Mouse (Mus musculus): ENCODE results near the gene Gp1bb.

Gp1bb gene

GRCm38 (mm10) chr16:18621362-18622001 is 721 bp downstream of the Gp1bb start:
- no peak for TF ChIP-seq GATA4 (IDR thresholded peaks at IDR 0.05; ENCODE audit: insufficient replicate concordance, low read length)

- no peak for TF ChIP-seq GATA4 (IDR thresholded peaks at IDR 0.05; ENCODE audit: insufficient replicate concordance, low read length)
Measured at GRCm38 (mm10) chr16:18620601-18621361, 1.4 kb downstream of the Gp1bb start.

- no peak for TF ChIP-seq GATA4 (IDR thresholded peaks at IDR 0.05; ENCODE audit: insufficient replicate concordance, low read length)
Measured at GRCm38 (mm10) chr16:18620201-18620600, 2.0 kb downstream of the Gp1bb start.

DNA sequence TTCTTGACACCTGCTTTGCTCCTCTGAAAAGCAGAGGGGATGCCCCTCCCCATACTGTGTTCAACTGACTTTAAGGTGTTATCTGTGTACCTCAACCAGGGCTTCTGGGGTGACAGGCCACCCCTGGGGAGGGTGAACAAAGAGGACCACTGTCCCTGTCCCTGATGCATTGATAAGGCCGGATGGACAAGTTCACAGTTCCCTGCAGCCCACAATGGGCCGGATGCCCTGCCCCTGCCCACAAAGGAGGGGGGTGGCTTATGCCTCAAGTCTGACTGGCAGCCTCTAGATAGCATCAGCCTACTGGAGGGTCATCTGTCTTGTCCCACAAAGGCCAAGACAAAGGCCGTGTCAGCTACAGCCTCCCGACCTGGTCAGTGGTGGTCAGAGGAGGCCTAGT is 3.1 kb downstream of the Gp1bb start:
- no peak for TF ChIP-seq GATA4 (IDR thresholded peaks at IDR 0.05; ENCODE audit: insufficient replicate concordance, low read length)

- no peak for TF ChIP-seq GATA4 (IDR thresholded peaks at IDR 0.05; ENCODE audit: insufficient replicate concordance, low read length)
Measured at GRCm38 (mm10) chr16:18618297-18618696, 3.9 kb downstream of the Gp1bb start.

GRCm38 (mm10) chr16:18617370-18618065 is 4.7 kb downstream of the Gp1bb start:
- no peak for TF ChIP-seq GATA4 (IDR thresholded peaks at IDR 0.05; ENCODE audit: insufficient replicate concordance, low read length)

DNA sequence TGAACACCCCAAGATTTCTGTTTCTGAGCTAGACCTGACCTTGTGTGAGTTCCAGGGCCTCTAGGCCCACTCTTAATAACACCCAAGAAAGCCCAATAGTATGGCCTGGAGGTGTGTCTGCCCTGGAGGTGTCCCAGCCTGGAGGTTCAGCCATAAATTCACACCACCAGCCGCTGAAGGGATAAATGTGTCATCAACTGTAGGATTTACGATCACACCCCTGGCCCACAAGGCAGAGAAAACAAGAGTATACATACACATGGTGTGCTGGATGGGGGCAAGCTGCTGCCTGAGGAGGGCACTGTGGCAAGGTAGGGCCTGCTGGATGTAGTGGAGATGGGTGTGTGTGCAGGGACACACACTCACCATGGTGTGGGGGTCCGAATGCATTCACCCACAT is 8.9 kb downstream of the Gp1bb start:
- TF ChIP-seq GATA4 (IDR thresholded peaks at IDR 0.05; ENCODE audit: insufficient replicate concordance, low read length) = no peak

- no peak for TF ChIP-seq GATA4 (IDR thresholded peaks at IDR 0.05; ENCODE audit: insufficient replicate concordance, low read length)
Measured at GRCm38 (mm10) chr16:18611752-18612151, 10.5 kb downstream of the Gp1bb start.

GRCm38 (mm10) chr16:18609099-18609498 is 13.1 kb downstream of the Gp1bb start:
- TF ChIP-seq GATA4 (IDR thresholded peaks at IDR 0.05; ENCODE audit: insufficient replicate concordance, low read length) = no peak

DNA sequence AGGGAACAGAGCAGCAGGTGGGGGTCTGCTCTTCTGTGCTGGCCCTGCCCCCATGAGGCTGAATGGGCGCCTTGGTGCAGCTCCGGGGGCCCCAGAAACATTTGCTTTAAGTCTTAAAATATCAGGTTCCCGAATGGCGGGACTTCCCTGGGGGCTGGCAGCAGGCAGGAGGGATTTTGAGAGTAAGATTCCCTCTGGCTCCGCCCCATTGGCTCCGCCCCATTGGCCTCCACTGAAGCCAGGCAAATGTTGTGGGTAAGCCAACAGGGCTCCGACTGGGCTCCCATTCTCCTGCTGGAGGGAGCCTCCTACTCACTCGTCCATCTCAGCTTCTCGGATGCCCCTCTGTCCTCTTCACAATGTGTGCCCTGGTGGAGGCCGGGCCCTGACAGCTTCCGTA is 14.0 kb downstream of the Gp1bb start:
- no peak for TF ChIP-seq GATA4 (IDR thresholded peaks at IDR 0.05; ENCODE audit: insufficient replicate concordance, low read length)

DNA sequence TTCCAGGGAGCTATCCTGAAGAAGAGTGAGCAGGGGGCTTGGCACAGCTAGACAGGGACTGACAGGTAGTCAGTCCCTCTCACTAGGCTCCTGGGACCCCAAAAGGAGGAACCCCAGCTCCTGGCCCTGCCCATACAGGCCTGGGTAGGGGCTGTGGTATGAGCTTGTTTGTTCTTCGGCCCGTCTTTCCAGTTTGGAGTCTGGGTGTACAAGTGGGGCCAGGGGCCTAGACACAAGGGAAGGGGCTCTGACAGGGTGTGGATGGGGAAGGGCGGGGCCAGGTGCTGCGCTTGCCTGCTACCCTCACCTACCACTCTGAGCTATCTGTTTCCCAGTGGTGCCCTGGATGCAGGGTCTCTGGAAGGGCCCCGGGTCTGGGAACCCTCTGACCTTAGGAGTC is 16.5 kb downstream of the Gp1bb start:
- TF ChIP-seq GATA4 (IDR thresholded peaks at IDR 0.05; ENCODE audit: insufficient replicate concordance, low read length) = no peak

DNA sequence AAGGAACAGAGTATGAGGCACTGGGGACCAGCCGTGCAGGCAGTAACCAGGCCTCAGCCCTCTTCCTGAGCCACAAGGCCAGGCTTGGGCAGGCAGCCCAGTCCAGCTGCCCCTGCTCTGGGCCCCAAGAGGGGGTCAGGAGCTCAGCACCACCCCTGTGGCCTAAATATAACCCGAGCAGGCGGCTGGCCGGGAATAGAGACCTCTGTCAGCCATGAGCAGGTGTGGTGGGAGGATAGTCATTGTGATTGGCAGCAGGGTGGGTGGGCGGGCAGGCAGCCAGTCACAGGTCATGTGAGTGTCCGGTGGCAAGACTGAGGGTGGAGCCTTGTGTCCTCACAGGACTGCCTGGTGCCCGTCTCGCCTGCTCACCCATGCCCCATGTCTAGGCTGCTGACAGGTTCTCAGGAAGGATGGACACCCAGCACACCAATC is 17.9 kb downstream of the Gp1bb start:
- no peak for TF ChIP-seq GATA4 (IDR thresholded peaks at IDR 0.05; ENCODE audit: insufficient replicate concordance, low read length)

- no peak for TF ChIP-seq GATA4 (IDR thresholded peaks at IDR 0.05; ENCODE audit: insufficient replicate concordance, low read length)
Measured at GRCm38 (mm10) chr16:18601447-18601846, 20.8 kb downstream of the Gp1bb start.

- TF ChIP-seq GATA4 (IDR thresholded peaks at IDR 0.05; ENCODE audit: insufficient replicate concordance, low read length) = no peak
Measured at GRCm38 (mm10) chr16:18598006-18598405, 24.2 kb downstream of the Gp1bb start.

DNA sequence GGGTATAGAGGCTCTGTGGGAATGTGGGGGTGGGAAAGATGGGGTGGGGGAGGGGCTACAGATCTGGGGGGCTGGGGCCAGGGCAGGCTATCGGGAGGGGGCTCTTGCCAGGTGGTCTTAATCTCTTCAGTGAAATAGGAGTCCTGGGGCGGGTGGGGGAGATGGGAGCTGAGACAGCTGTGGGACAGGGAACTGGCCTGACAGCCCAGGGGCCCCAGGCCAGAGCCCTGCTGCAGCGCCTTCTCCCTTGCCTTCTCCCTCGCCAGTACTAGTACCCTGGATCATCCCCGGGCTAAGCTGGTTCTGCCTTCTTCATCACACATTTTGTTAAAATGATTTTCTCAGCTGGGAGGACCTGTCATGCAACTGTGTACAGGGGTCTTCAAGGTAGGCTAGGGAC is 25.9 kb downstream of the Gp1bb start:
- no peak for TF ChIP-seq GATA4 (IDR thresholded peaks at IDR 0.05; ENCODE audit: insufficient replicate concordance, low read length)

DNA sequence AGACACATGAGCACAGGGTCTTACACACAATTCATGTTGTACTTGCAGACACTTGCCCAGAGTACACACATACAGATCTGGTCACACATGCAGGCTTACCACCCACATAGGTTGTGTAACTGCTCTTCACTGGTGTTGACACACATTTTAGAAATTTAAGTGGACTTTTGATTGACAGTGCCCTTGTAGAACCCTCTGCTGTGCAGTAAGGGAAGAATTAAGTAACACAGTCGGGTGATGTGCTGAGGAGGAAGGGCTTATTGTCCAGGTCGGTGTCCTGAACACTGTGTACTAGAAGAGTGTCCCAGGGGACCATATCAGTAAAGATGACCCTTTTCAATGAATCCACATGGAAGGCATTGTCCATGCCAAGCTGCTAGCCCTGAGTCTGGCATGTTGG is 28.3 kb downstream of the Gp1bb start:
- TF ChIP-seq GATA4 (IDR thresholded peaks at IDR 0.05; ENCODE audit: insufficient replicate concordance, low read length) = no peak

Measured in liver, adult (tissue).